Mouse (Mus musculus): ENCODE data around the gene Eif3b. TPM values are rescaled to one million over a fixed set of nuclear protein-coding genes. Genes with fewer than 3 reads are reported as not detected.

Eif3b gene
- 100 to 1,000 TPM; 162 to 201 (median 183) TPM for total RNA-seq (2022)

GRCm38 (mm10) chr5:140418489-140419441, at the start of gene Eif3b:
Gene Eif3b, plus strand, starts transcription at chr5:140419328.
- peak; percentile 74 for DNase-seq

- no peak for DNase-seq
Observed at GRCm38 (mm10) chr5:140369466-140369865, 49.7 kb upstream of the Eif3b start.

- no peak for DNase-seq
Observed at GRCm38 (mm10) chr5:140370446-140371254, 48.5 kb upstream of the Eif3b start.

GRCm38 (mm10) chr5:140371671-140372070, 47.5 kb upstream of the Eif3b start:
- DNase-seq: no peak

GRCm38 (mm10) chr5:140373711-140374110, 45.4 kb upstream of the Eif3b start:
- no peak for DNase-seq

- DNase-seq: no peak
Observed at GRCm38 (mm10) chr5:140374226-140374625, 44.9 kb upstream of the Eif3b start.

- no peak for DNase-seq
Observed at GRCm38 (mm10) chr5:140375249-140375829, 43.8 kb upstream of the Eif3b start.

GRCm38 (mm10) chr5:140378121-140378853, 40.8 kb upstream of the Eif3b start:
- DNase-seq: no peak

- DNase-seq: no peak
Observed at GRCm38 (mm10) chr5:140379299-140379698, 39.8 kb upstream of the Eif3b start.

- no peak for DNase-seq
Observed at GRCm38 (mm10) chr5:140381156-140381555, 38.0 kb upstream of the Eif3b start.

- no peak for DNase-seq
Observed at GRCm38 (mm10) chr5:140382688-140383087, 36.4 kb upstream of the Eif3b start.

- DNase-seq: no peak
Observed at GRCm38 (mm10) chr5:140383559-140383958, 35.6 kb upstream of the Eif3b start.

GRCm38 (mm10) chr5:140384462-140384861, 34.7 kb upstream of the Eif3b start:
- no peak for DNase-seq

- no peak for DNase-seq
Observed at GRCm38 (mm10) chr5:140387236-140387635, 31.9 kb upstream of the Eif3b start.

GRCm38 (mm10) chr5:140387816-140388510, 31.2 kb upstream of the Eif3b start:
- no peak for DNase-seq

- peak; percentile 95 for DNase-seq
Observed at GRCm38 (mm10) chr5:140388588-140389576, 30.2 kb upstream of the Eif3b start, which contains the start of gene Snx8. Gene Snx8, minus strand, starts transcription at chr5:140389262.

GRCm38 (mm10) chr5:140389647-140390046, 29.5 kb upstream of the Eif3b start:
- DNase-seq: no peak

GRCm38 (mm10) chr5:140391435-140391834, 27.7 kb upstream of the Eif3b start:
- peak; percentile 32 for DNase-seq

GRCm38 (mm10) chr5:140391981-140392380, 27.1 kb upstream of the Eif3b start:
- DNase-seq: no peak

- no peak for DNase-seq
Observed at GRCm38 (mm10) chr5:140392701-140393100, 26.4 kb upstream of the Eif3b start.

All from adrenal gland, adult 8-10 months (tissue).